Mouse (Mus musculus) embryo, embryonic 11 days (tissue): Measurements from ENCODE around the gene Tigd4.
"Not testable (repeated sequence)": the region's sequence is repeated elsewhere in the genome, so short reads cannot be mapped to it uniquely, and the experiment has no call there.

Experiments used
- DNase-seq: peaks from one replicate; pipeline ENCODE4 v3.0.0-alpha.2; 2015

The Tigd4 gene

GRCm38 (mm10) chr3:84593274-84593673 is at the start of gene Tigd4:
Gene Tigd4, plus strand, starts transcription at chr3:84593574.
- no peak for DNase-seq

GRCm38 (mm10) chr3:84547177-84547576 is 46.2 kb upstream of the Tigd4 start:
- no peak for DNase-seq

- DNase-seq = no peak
Observed at GRCm38 (mm10) chr3:84555780-84556179, 37.6 kb upstream of the Tigd4 start.

- DNase-seq = no peak
Observed at GRCm38 (mm10) chr3:84558301-84558700, 35.1 kb upstream of the Tigd4 start.

- not testable (repeated sequence) for DNase-seq
Observed at GRCm38 (mm10) chr3:84562911-84563310, 30.5 kb upstream of the Tigd4 start.

GRCm38 (mm10) chr3:84563415-84563814 is 30.0 kb upstream of the Tigd4 start:
- no peak for DNase-seq

GRCm38 (mm10) chr3:84568540-84568939 is 24.8 kb upstream of the Tigd4 start:
- no peak for DNase-seq

- DNase-seq = no peak
Observed at GRCm38 (mm10) chr3:84569587-84569986, 23.8 kb upstream of the Tigd4 start.

- no peak for DNase-seq
Observed at GRCm38 (mm10) chr3:84570501-84570900, 22.9 kb upstream of the Tigd4 start.

GRCm38 (mm10) chr3:84580716-84581115 is 12.7 kb upstream of the Tigd4 start:
- DNase-seq = no peak

GRCm38 (mm10) chr3:84581696-84582022 is 11.7 kb upstream of the Tigd4 start:
- no peak for DNase-seq

GRCm38 (mm10) chr3:84582023-84582912 is 11.1 kb upstream of the Tigd4 start, which contains the start of gene Arfip1:
Gene Arfip1, minus strand, starts transcription at chr3:84582625.
- DNase-seq = peak; percentile 99

- DNase-seq = no peak
Observed at GRCm38 (mm10) chr3:84582913-84583276, 10.5 kb upstream of the Tigd4 start.

- DNase-seq = no peak
Observed at GRCm38 (mm10) chr3:84586736-84587135, 6.6 kb upstream of the Tigd4 start.

GRCm38 (mm10) chr3:84594894-84595676 is 1.7 kb downstream of the Tigd4 start:
- peak; percentile 44 for DNase-seq

- DNase-seq = no peak
Observed at GRCm38 (mm10) chr3:84595677-84596234, 2.4 kb downstream of the Tigd4 start.

GRCm38 (mm10) chr3:84597996-84598734 is 4.8 kb downstream of the Tigd4 start:
- DNase-seq = no peak

GRCm38 (mm10) chr3:84598756-84599155 is 5.4 kb downstream of the Tigd4 start:
- DNase-seq = no peak

- DNase-seq = no peak
Observed at GRCm38 (mm10) chr3:84601870-84602495, 8.6 kb downstream of the Tigd4 start.

- no peak for DNase-seq
Observed at GRCm38 (mm10) chr3:84602759-84603158, 9.4 kb downstream of the Tigd4 start.

- no peak for DNase-seq
Observed at GRCm38 (mm10) chr3:84603212-84603611, 9.8 kb downstream of the Tigd4 start.

GRCm38 (mm10) chr3:84610183-84610710 is 16.9 kb downstream of the Tigd4 start:
- no peak for DNase-seq
